Mouse (Mus musculus): ENCODE results near the gene Plcg1. TPM values are rescaled to one million over a fixed set of nuclear protein-coding genes. Genes with fewer than 3 reads are reported as not detected.

Plcg1 gene
- total RNA-seq (2014; rRNA removed): 119 and 139 TPM in 2 replicates
- polyA plus RNA-seq (2015; fragmentation: Nextera tagmentation; extraction: Ambion mirVana): 36.9 and 48.2 TPM in 2 replicates

DNA sequence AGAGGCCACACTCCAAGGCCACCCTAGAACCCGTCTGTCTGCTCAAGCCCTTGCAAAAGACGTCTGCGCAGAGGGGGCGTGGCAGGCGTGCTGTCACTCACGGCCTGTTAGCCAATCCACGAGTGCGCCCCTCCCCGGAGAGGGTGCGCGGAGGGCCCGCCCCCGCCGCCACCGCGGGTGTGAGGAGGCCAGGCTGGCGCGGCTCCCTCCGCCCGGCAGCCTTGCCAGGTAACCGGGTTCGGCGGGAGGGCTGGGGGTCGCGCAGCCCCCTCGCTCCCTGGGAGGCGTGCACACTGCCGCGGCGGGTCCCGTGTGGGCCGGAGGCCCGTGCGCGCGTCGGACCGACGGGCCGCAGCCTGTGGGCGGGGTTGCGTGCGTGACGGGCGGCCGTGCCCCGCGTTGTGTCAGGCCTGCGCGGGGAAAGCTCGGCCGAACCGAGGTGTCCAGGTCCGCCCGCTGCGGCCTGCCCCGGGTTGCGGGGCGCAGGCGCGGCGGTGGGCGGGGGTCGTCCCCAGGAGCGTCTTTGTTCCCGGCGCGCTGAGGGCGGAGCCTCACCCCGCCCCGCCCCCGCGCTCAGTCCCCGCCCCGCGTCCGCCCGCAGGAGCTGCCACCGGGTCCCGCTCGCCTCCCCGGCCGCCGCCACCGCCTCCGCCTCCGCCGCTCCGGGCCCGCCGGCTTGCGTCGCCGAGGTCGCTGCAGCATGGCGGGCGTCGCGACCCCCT, at the start of gene Plcg1:
Gene Plcg1 (plus strand): TSS at position 184 of the 722 bp plus-strand sequence.
- Histone ChIP-seq H3K4me3 (ENCODE audit: low read depth, low read length) (peak within 1 kb of the TSS; percentile 84), H3K4me2 (ENCODE audit: low read depth) (peak within 1 kb of the TSS; percentile 83), H3K27ac (ENCODE audit: low read depth, low read length) (peak within 1 kb of the TSS; percentile 96), H3K4me1 (ENCODE audit: insufficient read depth) (peaks cover 26% of the 10 kb centered on the region), H3K9ac (peak within 1 kb of the TSS; percentile 99), H3K36me3 (ENCODE audit: insufficient read depth) (peaks cover 7% of the 10 kb centered on the region; the same call in 1 of the 2 replicates), H3K27me3 (ENCODE audit: insufficient read depth, low read length) (no peaks in the 10 kb centered on the region), H3K9me3 (ENCODE audit: low read length) (no peaks in the 10 kb centered on the region)
- DNase-seq (peak; percentile 97), ATAC-seq (peak; percentile 96)
- TF ChIP-seq CTCF (IDR thresholded peaks at IDR 0.05; ENCODE audit: low read depth): no peak
- WGBS: 3% methylated on average over 67 of the region's 99 CpGs

DNA sequence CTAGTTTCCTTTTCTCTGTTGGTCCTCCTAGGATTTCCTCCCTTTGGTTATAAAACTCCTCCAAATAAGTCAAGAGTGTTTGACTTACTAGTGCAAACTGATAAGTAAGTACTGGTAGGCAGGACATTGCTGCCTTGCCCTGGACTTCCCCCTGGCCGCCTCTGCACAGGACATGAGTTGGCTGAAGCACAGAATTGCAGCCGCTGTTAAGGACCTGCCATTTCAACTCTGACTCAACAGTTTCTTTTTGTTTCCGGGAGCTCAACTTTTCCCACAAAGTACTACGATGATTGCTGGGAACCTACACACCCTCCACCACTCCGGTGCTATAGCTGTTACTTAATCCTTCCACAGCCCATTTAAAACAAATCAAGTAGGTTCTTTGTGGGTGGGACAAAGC, 30.8 kb upstream of the Plcg1 start:
- Histone ChIP-seq H3K9ac (no peak overlapping the region), H3K9me3 (ENCODE audit: low read length) (no peaks in the 10 kb centered on the region), H3K4me2 (ENCODE audit: low read depth) (no peak overlapping the region), H3K4me3 (ENCODE audit: low read depth, low read length) (no peak overlapping the region), H3K27me3 (ENCODE audit: insufficient read depth, low read length) (no peaks in the 10 kb centered on the region), H3K4me1 (ENCODE audit: insufficient read depth) (no peaks in the 10 kb centered on the region), H3K36me3 (ENCODE audit: insufficient read depth) (peaks cover 49% of the 10 kb centered on the region), H3K27ac (ENCODE audit: low read depth, low read length) (no peak overlapping the region)
- TF ChIP-seq CTCF (IDR thresholded peaks at IDR 0.05; ENCODE audit: low read depth): no peak
- ATAC-seq (no peak), DNase-seq (no peak)
- WGBS: 53% methylated on average over 5 of the region's 5 CpGs

DNA sequence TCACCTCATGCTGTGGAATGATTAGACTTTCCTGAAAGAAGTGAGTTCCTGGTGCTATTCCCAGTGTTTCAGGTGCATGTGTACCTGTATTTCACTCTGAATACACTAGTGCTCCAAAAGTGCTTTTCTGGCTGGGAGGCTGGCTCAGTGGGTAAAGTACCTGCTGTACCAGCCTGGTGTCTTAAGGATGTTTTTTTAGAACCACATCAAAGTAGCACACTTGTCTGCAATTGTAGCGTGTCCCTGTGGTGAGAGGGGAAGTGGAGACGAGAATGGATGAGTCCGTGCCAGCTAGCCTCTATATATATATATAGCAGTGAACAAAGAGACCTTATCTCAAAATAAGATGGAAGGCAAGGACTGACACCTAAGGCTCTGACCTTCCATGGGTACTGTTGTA, 29.5 kb upstream of the Plcg1 start:
- Histone ChIP-seq H3K4me3 (ENCODE audit: low read depth, low read length) (no peak overlapping the region), H3K4me2 (ENCODE audit: low read depth) (no peak overlapping the region), H3K9ac (no peak overlapping the region), H3K4me1 (ENCODE audit: insufficient read depth) (no peaks in the 10 kb centered on the region), H3K27me3 (ENCODE audit: insufficient read depth, low read length) (no peaks in the 10 kb centered on the region), H3K27ac (ENCODE audit: low read depth, low read length) (no peak overlapping the region), H3K36me3 (ENCODE audit: insufficient read depth) (peaks cover 54% of the 10 kb centered on the region), H3K9me3 (ENCODE audit: low read length) (no peaks in the 10 kb centered on the region)
- no peak for ATAC-seq
- 83% methylated on average over 3 of the region's 3 CpGs for WGBS
- no peak for DNase-seq
- no peak for TF ChIP-seq CTCF (IDR thresholded peaks at IDR 0.05; ENCODE audit: low read depth)

DNA sequence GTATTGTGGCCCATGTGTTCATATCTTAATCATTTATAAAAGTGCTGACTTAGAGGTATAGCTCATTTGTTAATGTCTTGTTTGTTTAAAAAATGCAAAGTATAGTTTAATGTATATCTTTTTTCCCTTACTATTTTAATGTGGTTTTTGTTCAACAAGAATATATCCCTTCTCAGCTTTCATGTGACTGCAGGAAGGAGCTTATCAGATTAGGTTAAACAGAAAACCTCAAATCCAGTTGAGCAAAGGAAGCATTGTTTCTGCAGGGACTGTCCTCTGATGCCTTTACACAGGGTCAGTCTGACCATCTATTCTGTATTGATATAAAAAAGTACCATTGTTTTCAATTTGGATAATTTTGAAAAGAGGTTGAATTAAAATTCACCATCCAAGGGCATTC, 28.3 kb upstream of the Plcg1 start:
- Histone ChIP-seq H3K4me1 (ENCODE audit: insufficient read depth) (no peaks in the 10 kb centered on the region), H3K27me3 (ENCODE audit: insufficient read depth, low read length) (no peaks in the 10 kb centered on the region), H3K27ac (ENCODE audit: low read depth, low read length) (no peak overlapping the region), H3K36me3 (ENCODE audit: insufficient read depth) (peaks cover 52% of the 10 kb centered on the region), H3K4me2 (ENCODE audit: low read depth) (no peak overlapping the region), H3K9ac (no peak overlapping the region), H3K4me3 (ENCODE audit: low read depth, low read length) (no peak overlapping the region), H3K9me3 (ENCODE audit: low read length) (no peaks in the 10 kb centered on the region)
- no peak for TF ChIP-seq CTCF (IDR thresholded peaks at IDR 0.05; ENCODE audit: low read depth)
- no peak for ATAC-seq
- no peak for DNase-seq

DNA sequence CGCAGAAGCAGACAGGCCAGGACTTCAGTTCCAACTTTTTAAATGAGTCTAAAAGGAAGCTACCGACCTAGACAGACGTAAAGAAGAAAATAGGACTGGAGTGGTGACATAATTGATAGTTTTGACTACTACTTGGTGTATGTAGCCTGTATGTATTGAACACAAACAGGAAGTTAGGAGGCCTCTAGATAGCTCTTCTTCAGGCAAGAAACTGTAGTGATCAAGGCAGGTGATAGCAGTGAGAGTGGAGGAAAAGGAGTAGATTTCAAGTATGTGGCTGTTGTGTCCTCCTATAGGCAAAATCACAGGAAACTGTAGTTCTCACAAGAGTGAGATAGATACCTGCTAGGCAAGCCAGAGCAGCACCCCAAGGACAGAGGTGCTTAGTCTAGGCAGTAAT, 23.4 kb upstream of the Plcg1 start:
- no peak for TF ChIP-seq CTCF (IDR thresholded peaks at IDR 0.05; ENCODE audit: low read depth)
- H3K36me3 ChIP-seq (ENCODE audit: insufficient read depth): peaks cover 37% of the 10 kb centered on the region
- H3K4me2 ChIP-seq (ENCODE audit: low read depth): no peak overlapping the region
- ATAC-seq (no peak), DNase-seq (no peak)
- H3K9ac ChIP-seq: no peak overlapping the region
- H3K9me3 ChIP-seq (ENCODE audit: low read length): no peaks in the 10 kb centered on the region
- no peak overlapping the region for H3K4me3 ChIP-seq (ENCODE audit: low read depth, low read length)
- H3K4me1 ChIP-seq (ENCODE audit: insufficient read depth): no peaks in the 10 kb centered on the region
- no peaks in the 10 kb centered on the region for H3K27me3 ChIP-seq (ENCODE audit: insufficient read depth, low read length)
- H3K27ac ChIP-seq (ENCODE audit: low read depth, low read length): no peak overlapping the region
- WGBS: 51% methylated on average over 3 of the region's 3 CpGs

DNA sequence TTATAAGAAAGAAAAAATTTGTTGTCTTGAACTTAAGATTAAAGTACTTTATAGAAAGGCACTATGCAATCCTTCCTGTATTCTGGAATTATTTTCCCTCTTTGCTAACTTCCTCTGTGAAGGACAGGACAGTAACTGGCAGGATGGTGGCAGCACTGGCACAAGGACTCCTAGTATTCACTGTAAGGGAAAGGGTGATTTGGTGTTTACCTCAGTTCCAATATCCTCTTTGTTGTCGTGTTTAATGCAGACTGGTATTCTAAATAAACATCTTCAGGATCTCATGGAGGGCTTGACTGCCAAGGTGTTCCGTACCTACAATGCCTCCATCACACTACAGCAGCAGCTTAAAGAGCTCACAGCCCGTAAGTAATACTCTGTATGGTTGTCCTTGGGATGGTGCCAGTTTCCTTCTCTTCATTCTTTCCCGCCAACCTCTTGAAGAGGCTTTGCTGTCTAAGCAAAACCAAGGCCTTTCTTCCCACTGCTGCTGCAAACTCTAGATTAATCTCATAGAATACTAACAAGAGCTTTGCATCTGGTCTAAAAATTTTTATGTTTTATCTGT, 15.6 kb upstream of the Plcg1 start:
- Histone ChIP-seq H3K9ac (no peak overlapping the region), H3K9me3 (ENCODE audit: low read length) (no peaks in the 10 kb centered on the region), H3K36me3 (ENCODE audit: insufficient read depth) (peaks cover 70% of the 10 kb centered on the region), H3K4me1 (ENCODE audit: insufficient read depth) (no peaks in the 10 kb centered on the region), H3K4me3 (ENCODE audit: low read depth, low read length) (no peak overlapping the region), H3K27ac (ENCODE audit: low read depth, low read length) (0 out of 2 replicates have a peak overlapping the region, but pooled peaks have one; percentile 36), H3K27me3 (ENCODE audit: insufficient read depth, low read length) (no peaks in the 10 kb centered on the region), H3K4me2 (ENCODE audit: low read depth) (no peak overlapping the region)
- ATAC-seq (no peak), DNase-seq (peak; percentile 30)
- peak; percentile 22; the same call in 1 of the 2 replicates for TF ChIP-seq CTCF (IDR thresholded peaks at IDR 0.05; ENCODE audit: low read depth)
- 28% methylated on average over 4 of the region's 4 CpGs for WGBS

DNA sequence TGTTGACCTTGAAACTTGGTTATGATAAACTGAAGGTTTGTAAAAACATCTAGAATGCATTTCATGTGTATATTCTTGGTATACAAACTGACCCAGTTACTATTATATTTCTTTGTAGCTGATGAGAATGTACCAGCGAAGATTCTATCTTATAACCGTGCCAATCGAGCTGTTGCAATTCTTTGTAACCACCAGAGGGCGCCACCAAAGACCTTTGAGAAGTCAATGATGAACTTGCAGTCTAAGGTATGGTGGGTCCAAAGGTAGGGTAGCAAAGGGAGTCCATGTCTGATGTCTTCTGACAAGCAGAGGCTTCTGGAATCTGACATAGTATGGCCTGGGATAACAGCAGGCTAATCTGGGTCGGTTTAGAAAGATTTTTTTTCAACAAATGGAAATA, 13.8 kb upstream of the Plcg1 start:
- Histone ChIP-seq H3K9me3 (ENCODE audit: low read length) (no peaks in the 10 kb centered on the region), H3K4me3 (ENCODE audit: low read depth, low read length) (no peak overlapping the region), H3K4me2 (ENCODE audit: low read depth) (no peak overlapping the region), H3K27ac (ENCODE audit: low read depth, low read length) (no peak overlapping the region), H3K36me3 (ENCODE audit: insufficient read depth) (peaks cover 71% of the 10 kb centered on the region), H3K9ac (no peak overlapping the region), H3K27me3 (ENCODE audit: insufficient read depth, low read length) (no peaks in the 10 kb centered on the region), H3K4me1 (ENCODE audit: insufficient read depth) (no peaks in the 10 kb centered on the region)
- WGBS: 73% methylated on average over 5 of the region's 5 CpGs
- no peak for ATAC-seq
- peak; percentile 67 for DNase-seq
- peak; percentile 77 for TF ChIP-seq CTCF (IDR thresholded peaks at IDR 0.05; ENCODE audit: low read depth)
